Mouse (Mus musculus) urinary bladder, adult 2 months (tissue): ENCODE results near the gene Stra6. TPM values are rescaled to one million over a fixed set of nuclear protein-coding genes. Genes with fewer than 3 reads are reported as not detected.

Source experiments
- DNase-seq: peaks from one replicate; pipeline ENCODE4 v3.0.0; 2022; ENCODE audit warnings: low spot score
- polyA plus RNA-seq: library from polyadenylated mRNA; depleted of rRNA; stranded (reverse); fragments of >200 nt; gene quantifications from 2 replicates; pipeline ENCODE4 v1.2.3, GENCODE M21; 2012

Gene Stra6
- polyA plus RNA-seq, 1 experiment, result 0.50 TPM

- no peak for DNase-seq
Measured at GRCm38 (mm10) chr9:58174818-58175251, 111.2 kb downstream of the Stra6 start.

- DNase-seq, result no peak
Measured at GRCm38 (mm10) chr9:58175745-58176487, 112.3 kb downstream of the Stra6 start.

- DNase-seq, result no peak
Measured at GRCm38 (mm10) chr9:58177165-58177564, 113.6 kb downstream of the Stra6 start.

- DNase-seq, result no peak
Measured at GRCm38 (mm10) chr9:58179390-58179789, 115.8 kb downstream of the Stra6 start.

GRCm38 (mm10) chr9:58184456-58184855 is 120.9 kb downstream of the Stra6 start:
- no peak for DNase-seq

- no peak for DNase-seq
Measured at GRCm38 (mm10) chr9:58194222-58194621, 130.6 kb downstream of the Stra6 start.

- no peak for DNase-seq
Measured at GRCm38 (mm10) chr9:58195671-58196070, 132.1 kb downstream of the Stra6 start.

- peak; percentile 16 for DNase-seq
Measured at GRCm38 (mm10) chr9:58196141-58196540, 132.6 kb downstream of the Stra6 start.

- DNase-seq, result peak; percentile 10
Measured at GRCm38 (mm10) chr9:58196610-58197567, 133.3 kb downstream of the Stra6 start.

GRCm38 (mm10) chr9:58197781-58198701 is 134.5 kb downstream of the Stra6 start:
- no peak for DNase-seq

GRCm38 (mm10) chr9:58198801-58199371 is 135.3 kb downstream of the Stra6 start:
- no peak for DNase-seq

GRCm38 (mm10) chr9:58199381-58200269 is 136.0 kb downstream of the Stra6 start:
- no peak for DNase-seq

- DNase-seq, result no peak
Measured at GRCm38 (mm10) chr9:58200270-58201090, 136.9 kb downstream of the Stra6 start.

- no peak for DNase-seq
Measured at GRCm38 (mm10) chr9:58201091-58201842, 137.7 kb downstream of the Stra6 start.

- no peak for DNase-seq
Measured at GRCm38 (mm10) chr9:58201861-58202549, 138.4 kb downstream of the Stra6 start.

GRCm38 (mm10) chr9:58202676-58203453 is 139.3 kb downstream of the Stra6 start:
- DNase-seq, result no peak
